Mouse (Mus musculus): ENCODE data around the gene Micall1.

Micall1 gene

DNA sequence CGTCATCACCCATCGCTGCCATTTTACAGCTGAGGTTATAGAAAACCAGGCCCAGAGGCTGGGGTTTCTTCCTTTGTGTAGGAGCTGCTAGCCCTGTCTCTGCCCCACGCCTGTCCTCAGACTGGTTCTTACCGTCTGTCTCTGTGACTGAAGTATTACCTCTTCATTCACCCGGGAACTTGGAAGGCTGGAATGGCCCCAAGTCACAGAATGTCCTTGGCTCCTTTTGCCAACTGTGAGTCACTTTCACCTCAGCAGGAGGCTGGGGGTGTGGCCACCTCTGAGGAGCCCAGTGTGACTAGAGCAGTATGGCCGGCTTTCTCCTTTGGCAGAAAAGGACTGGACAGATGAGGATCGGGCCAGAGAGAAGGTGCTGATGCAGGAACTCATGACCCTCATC lies 22.7 kb downstream of the Micall1 start:
- peak; percentile 88 for DNase-seq

GRCm38 (mm10) chr15:79133191-79133661 lies 24.5 kb downstream of the Micall1 start:
- no peak for DNase-seq

- DNase-seq, result no peak
These were observed 26.0 kb downstream of the Micall1 start for GRCm38 (mm10) chr15:79134496-79135270.

- no peak for DNase-seq
These were observed 26.6 kb downstream of the Micall1 start for GRCm38 (mm10) chr15:79135332-79135731.

GRCm38 (mm10) chr15:79135783-79136575 lies 27.3 kb downstream of the Micall1 start:
- DNase-seq, result no peak

GRCm38 (mm10) chr15:79139640-79140039 lies 30.9 kb downstream of the Micall1 start:
- no peak for DNase-seq

DNA sequence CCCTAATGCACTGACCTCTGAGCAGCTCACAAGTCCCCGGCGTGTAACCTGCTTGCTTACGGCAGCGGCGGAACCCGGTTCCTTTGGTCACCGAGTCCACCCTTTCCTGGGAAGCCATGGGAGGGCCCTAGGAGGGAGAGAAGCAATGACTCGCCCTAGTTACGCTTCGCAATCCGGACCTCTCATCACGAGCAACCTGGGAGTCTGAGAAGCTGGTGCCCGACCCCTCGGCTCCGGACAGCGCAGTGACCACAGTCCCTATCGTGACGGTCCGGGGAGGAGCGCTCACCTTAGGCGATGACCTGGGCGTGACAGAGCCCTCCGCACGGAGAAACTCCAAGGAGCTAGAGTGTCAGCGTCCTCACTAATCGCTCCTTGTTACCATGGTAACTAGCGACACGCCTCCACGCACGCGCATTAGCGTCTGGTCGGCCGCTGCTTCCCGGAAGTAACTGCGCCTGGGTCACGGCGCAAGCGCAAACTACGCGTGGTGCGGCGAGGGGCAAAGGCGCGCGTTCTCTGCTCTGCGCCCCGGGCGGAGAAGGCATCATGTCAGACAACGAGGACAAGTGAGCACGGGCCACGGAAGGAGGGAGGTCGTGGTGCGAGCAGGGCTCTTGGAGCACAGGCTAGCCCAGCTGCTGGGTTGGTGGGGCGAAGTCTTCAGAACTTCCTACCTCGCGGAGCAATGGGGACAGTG lies 32.3 kb downstream of the Micall1 start, which contains the start of the genes Polr2f and 1700088E04Rik:
TSS of gene Polr2f (plus strand) at position 144 of the 700 bp plus-strand sequence.
TSS of gene 1700088E04Rik (minus strand) at position 388 of the 700 bp plus-strand sequence.
- DNase-seq, result peak; percentile 92

DNA sequence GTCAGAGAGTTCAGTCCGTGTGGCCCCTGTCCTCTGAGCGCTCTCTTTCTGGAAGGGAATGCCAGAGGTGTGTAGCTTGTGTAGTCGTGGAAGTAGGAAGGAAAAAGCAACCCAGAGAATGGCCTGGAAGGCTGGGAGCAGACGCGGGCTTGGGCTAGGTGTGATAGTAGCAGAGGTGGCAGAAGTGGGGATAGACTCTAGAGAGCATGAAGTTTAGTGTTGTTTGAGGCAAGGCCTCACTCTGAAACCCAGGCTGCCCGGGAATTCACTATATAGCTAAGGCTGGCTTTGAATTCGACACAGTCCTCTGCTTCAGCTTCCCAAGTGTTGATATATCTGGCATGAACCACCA lies 32.8 kb downstream of the Micall1 start:
- DNase-seq, result no peak

DNA sequence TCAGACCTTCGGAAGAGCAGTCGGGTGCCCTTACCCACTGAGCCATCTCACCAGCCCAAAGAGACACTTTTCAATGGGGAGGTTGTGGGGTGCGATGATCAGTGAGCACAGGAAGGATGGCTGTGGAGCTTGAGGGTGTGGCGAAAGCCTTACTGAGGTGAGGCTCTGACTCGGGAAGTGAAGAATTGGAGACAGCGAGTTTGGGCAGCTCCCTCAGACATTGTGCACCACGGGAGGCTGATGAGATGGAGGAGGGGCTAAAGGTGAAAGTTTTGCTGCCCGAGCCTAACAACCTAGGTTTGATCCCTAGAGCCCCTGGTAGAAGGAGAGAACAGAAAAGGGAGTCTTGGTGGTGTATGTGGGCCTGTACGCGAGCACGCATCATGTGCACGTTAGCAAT lies 34.6 kb downstream of the Micall1 start:
- no peak for DNase-seq

DNA sequence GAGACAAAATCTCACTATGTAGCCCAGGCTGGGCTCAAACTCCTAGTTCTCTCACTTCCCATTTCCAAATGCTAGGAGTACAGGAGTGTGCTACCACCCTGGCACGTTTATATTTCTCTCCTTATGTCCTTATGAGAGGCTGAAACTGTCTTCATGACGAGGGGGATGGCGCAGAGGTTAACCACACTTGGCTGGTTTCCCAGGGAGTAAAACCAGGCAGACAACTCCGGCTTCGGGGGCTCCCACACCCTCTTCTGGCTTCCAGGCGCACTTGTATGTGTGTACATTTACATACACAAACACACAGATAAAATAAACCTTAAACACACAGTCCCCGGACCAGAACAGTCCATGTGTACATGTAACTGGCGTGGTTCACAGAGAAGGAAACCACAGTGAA lies 35.3 kb downstream of the Micall1 start:
- no peak for DNase-seq

GRCm38 (mm10) chr15:79145522-79145921 lies 36.8 kb downstream of the Micall1 start:
- no peak for DNase-seq

DNA sequence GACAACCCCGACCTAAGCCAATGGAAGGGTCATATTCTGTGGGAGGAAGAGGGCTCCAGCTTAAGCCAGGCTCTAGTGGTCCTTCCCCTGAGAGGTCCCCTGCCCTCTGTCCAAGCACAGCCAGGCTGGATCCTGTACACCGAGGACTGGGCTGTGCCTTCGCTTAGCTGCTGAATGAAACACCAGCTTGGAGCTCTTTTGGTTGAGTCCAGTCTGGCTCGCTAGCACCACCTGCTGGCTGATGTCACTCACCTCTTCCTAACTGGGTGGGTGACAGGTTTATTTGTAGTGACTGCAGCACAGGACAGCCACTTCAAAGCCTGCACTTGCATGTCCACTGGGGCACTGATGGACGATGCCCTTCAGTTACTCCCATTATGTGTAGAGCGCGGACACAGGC lies 39.8 kb downstream of the Micall1 start:
- DNase-seq, result peak; percentile 69

- no peak for DNase-seq
These were observed 43.2 kb downstream of the Micall1 start for GRCm38 (mm10) chr15:79151881-79152280.

- DNase-seq, result no peak
These were observed 44.0 kb downstream of the Micall1 start for GRCm38 (mm10) chr15:79152709-79153108.

DNA sequence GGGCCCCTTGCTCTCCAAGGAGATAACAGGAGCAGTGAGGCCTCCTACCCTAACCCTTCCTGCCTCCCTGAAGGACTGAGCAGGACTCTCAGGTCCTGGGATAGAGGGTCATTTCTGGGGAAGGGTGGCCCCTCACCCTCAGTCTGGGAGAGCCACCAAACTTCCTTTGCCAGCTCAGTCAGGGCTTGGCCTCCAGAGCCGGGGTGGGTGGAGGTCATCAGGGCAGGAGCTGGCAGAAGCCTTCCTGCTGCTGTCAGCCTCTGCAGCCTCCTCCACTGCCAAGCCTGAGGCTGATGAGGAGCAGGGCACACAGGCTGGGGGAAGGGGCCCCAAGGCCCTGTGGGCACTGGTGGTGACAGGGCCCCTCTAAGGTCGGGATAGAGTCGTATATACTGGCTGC lies 46.9 kb downstream of the Micall1 start:
- DNase-seq, result no peak

DNA sequence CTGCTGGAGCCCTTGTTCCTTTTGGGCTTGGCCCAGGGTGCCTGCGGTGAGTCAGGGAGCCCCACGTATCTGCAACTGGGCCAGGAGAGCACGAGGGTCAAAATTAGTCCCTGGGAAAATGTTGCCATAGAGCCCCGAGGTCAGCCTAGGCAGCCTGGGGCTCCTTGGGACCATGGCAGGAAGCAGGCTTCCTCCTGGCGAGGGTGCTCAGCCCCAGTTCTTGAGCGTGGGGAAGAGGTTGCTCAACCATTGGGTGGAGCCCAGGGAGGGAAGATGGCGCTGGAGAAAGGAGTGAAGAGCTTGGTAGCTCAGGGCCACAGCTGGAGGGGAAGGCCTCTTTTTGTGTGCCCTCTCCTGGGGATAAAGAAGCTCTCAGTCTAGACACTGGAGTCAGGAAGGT lies 53.6 kb downstream of the Micall1 start:
- no peak for DNase-seq

GRCm38 (mm10) chr15:79162822-79163221 lies 54.1 kb downstream of the Micall1 start:
- DNase-seq, result no peak

- no peak for DNase-seq
These were observed 55.6 kb downstream of the Micall1 start for GRCm38 (mm10) chr15:79164251-79164650.

GRCm38 (mm10) chr15:79165140-79165539 lies 56.4 kb downstream of the Micall1 start, which contains the start of gene Sox10:
Gene Sox10 (minus strand): TSS chr15:79165240.
- DNase-seq, result no peak

DNA sequence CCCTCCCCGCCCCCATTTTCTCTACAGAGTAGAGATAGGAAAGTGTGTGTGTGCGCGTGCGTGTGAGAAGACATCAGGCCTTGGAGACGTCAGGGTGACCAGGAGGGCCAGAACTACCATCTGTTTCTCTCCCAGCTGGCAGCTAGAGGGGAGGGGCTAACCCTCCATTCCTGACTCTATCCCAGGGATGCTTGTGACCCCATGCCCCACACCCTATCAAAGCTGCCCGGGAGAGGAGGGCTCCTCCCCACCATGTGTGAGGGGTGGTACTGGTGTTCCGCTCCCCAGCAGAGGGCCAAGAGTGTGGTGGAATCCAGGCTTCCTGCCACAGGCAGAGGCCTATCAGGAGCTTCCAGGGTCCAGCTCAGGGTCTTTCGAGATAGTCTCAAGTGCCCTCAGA lies 58.0 kb downstream of the Micall1 start:
- DNase-seq, result no peak

- no peak for DNase-seq
These were observed 68.2 kb downstream of the Micall1 start for GRCm38 (mm10) chr15:79176905-79177304.

DNA sequence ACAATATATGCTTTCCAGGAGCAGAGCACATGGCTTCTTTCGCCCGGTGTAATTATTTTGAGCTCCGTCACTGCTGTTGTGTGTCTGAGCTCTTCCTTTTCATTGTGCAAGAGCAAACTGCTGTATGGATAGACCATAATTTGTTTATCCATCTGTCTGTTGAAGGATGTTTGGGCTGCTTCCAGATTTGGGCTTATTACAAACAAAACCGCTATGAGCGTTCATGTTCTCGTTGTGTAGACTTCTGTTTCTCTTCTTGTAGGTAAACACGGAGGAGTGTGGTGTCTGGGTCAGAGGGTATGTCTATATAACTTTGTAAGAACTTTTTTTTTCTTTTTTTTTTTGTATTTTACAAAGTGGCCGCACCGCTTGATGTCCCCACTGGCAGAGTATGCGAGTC lies 76.5 kb downstream of the Micall1 start:
- DNase-seq, result no peak
